Mouse (Mus musculus) ES-E14 (cell line): ENCODE data around the gene Acvr1.

ENCODE experiments used
- CHD2 ChIP-seq: IDR thresholded peaks from 2 replicates; pipeline ENCODE4 v1.6.1; 2014; ENCODE audit warnings: mild to moderate bottlenecking, low read depth, low read length, inconsistent platforms
- HCFC1 ChIP-seq: IDR thresholded peaks from 2 replicates; pipeline ENCODE4 v1.6.1; 2012; ENCODE audit warnings: low read length, inconsistent platforms, borderline replicate concordance; ENCODE audit not compliant: insufficient read depth
- MAFK ChIP-seq: IDR thresholded peaks from 2 replicates; pipeline ENCODE4 v1.6.1; 2014; ENCODE audit warnings: mild to moderate bottlenecking, low read depth, low read length, inconsistent platforms; ENCODE audit not compliant: insufficient read depth
- ZNF384 ChIP-seq: IDR thresholded peaks from 2 replicates; pipeline ENCODE4 v1.6.1; 2012; ENCODE audit warnings: low read depth, low read length, inconsistent platforms

GRCm38 (mm10) chr2:58433317-58433716, 133.6 kb downstream of the Acvr1 start:
- TF ChIP-seq MAFK (no peak), CHD2 (no peak), HCFC1 (no peak), ZNF384 (no peak)
